Mouse (Mus musculus): ENCODE results near the gene Slc35f3.
"Not testable (repeated sequence)": the region's sequence is repeated elsewhere in the genome, so short reads cannot be mapped to it uniquely, and the experiment has no call there.

Slc35f3 gene

DNA sequence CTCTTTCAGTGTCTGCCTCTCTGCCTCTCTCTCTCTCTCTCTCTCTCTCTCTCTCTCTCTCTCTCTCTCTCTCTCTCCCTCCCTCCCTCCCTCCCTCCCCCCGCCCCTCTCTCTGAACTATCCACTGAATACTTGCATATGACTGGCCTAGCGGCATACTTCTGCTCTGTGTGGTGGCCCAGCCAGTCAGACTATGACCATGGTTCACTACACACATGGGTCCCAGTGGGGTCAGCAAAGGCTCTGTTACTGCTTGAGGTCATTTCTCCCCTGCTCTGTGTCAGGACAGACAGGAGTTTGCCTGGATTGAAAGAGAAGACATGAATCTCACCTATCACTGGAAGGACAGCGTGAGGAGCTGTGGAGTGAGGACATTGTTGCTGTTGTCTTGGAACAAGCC lies 40.5 kb downstream of the Slc35f3 start:
- DNase-seq: no peak

DNA sequence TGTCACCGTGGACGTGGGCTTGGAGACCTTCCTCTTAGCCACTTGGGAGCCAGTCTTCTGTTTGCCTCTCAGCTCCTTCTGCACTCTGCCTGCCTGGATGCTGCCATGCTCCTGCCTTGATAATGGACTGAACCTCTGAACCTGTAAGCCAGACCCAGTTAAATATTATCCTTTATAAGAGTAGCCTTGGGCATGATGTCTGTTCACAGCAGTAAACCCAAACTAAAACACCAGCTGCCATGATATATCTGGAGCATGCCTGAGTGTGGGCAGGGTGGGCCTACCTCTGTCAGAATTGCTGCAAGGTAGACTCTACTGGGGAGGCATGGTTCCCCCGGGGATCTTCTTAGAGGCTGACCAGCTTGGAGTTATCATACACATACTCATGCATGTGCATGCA lies 41.0 kb downstream of the Slc35f3 start:
- no peak for DNase-seq

DNA sequence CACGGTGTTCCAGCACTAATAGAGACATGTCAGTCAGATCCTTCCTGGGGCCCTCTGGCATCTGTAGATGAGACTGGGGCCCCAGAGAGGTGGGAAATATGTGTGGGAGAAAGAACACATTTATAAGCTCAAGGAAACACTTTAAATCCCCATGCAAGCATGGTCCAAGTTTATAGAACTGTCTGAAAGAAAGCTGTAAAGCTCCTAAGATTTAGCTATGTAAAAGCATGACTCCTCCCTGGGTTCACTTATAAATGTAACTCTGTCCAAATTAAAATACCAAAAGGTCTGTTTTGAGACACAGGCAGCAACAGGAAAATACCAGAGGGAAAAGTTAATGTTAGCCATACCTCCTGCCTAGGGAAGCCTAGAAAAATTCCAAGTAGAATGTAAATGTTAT lies 42.8 kb downstream of the Slc35f3 start:
- no peak for DNase-seq

DNA sequence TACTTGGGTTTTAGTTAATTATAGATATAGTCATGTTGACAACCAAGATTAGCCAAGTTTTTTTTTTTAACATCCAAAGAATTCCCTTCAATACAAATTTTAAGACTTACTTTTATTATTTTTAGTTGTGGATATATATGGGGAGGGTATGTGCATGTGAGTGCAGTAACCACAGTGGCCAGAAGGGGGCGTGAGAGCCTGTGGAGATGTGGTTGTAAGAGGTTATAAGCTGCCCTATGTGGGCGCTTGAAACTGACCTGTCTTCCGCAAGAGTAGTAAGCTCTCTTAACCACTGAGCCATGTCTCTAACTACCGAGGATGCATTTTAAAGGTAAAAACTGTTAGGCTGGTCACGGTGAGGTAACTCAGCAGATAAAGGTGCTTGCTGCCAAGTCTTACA lies 45.1 kb downstream of the Slc35f3 start:
- no peak for DNase-seq

DNA sequence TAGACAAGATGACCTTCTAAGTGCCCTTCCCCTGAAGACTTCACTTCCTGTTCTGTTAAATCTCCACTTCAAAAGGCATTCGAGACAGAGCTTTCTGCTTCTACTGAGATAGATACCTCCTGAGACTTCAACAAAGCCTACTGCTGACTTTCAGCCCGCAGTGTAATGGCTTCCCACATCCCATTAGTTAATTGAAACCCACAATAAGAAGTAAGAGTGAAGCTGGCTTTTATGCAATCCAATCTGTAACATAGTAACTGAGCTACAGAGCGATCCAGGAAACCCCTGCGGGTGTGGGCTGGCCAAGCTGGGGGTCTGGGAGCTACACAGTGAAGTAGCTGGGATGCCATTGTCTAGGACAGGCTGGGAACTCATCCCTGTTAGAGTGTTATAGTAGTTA lies 46.7 kb downstream of the Slc35f3 start:
- no peak for DNase-seq

DNA sequence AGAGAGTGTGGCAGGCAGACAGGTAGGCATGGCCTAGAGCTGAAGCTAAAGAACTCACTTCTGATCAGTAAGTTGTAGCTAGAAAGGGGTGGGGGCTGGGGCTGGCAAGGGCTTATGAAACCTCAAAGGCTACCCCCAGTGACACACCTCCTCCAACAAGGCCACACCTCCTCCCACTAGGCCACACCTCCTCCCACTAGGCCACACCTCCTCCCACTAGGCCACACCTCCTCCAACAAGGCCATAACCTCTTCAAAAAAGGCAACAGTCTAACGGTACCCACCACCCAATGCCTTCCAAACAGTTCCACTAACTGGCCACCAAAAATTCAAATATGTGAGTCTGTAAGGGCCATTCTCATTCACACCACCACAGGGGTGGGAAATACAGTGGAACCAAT lies 54.9 kb downstream of the Slc35f3 start:
- DNase-seq: no peak

DNA sequence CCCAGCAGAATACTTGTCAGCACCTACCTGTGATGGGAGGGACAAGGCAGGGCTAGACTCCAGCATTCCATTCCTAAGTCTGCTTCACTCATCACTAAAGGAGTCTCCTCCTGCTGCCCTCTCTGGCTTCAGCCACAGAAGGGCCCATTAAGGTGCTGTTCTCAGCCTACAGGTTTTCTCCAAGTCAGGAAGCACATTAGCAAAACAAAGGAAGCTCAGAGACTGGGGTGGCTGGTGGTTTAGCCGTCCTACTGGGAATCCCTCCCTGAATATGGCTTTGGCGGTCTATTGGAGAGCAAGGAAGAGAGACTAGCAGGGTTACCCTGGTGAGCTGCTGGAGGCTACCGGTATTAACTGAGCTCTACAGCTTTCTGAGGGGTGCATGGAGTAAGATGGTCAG lies 59.6 kb downstream of the Slc35f3 start:
- no peak for DNase-seq

DNA sequence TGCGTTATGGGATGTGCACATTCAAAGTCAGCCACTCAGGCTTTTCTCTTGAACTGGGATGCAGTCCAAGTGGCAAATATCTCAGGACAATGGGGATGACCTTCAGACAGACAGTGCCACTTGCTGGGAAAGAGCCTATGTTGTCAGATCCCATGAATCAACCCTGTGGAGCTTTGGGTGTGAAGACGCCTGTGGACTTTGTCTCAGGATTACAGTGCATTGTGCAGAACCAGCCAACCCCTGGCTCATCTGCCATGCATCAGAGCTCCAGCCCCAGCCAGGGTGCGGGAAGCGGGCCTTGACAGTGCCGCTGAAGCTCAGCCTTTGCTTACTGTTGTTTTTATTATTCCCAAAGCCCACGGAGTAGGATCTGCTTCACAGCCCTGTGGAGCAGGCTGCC lies 60.9 kb downstream of the Slc35f3 start:
- no peak for DNase-seq

DNA sequence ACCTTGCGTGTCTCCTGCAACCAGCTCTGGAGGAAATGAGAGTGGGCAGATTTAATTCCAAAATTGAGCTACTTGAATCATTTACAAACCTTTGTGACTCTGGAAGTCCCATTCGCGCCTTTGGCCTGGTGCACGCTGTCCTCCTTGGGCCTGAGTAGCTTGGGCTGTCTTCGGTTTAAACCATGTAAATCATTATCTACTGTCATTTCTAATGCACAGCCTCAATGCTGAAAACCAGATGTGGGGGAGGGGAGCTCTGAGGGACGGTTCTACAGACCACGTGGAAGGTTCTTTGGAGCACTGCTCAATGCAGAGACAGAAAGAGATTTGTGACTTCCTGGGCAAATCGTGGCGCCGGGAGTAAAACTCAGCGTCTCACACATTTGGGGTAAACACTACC lies 61.7 kb downstream of the Slc35f3 start:
- no peak for DNase-seq

DNA sequence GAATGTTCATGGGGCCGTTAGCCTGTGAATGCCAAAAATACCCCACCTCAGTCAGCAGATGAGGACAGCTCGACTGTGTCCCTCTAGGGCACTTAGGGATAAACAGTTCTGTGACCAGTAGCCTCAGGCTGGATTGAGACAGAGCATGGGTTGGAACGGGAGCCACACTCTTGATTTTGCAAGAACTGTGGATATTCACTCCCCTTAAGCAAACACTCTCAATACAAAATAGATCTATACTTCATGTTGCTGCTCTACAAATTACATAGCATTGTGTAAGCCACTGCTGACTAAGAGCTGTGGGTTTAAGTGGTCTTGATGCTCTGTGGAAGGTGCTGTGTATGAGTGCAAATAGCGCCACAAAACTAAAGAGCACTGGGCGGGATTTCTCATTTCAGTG lies 62.3 kb downstream of the Slc35f3 start:
- no peak for DNase-seq

DNA sequence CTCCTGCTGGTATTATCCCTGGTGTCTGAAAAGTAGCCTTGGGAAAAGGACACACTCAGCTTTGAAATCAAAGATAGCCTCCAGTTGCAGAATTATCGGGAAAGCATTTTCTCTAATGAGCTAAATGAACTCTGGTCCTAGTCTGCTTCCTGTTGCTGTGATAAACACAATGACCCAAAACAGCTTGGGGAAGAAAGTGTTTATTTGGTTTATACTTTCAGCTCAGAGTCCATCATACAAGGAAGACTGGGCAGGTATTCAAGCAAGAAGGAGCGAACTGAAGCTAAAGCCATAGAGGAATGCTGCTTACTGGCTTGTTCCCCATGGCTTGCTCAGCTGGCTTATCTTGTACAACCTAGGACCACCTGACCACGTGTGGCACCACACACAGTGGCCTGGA lies 67.9 kb downstream of the Slc35f3 start:
- DNase-seq: no peak

DNA sequence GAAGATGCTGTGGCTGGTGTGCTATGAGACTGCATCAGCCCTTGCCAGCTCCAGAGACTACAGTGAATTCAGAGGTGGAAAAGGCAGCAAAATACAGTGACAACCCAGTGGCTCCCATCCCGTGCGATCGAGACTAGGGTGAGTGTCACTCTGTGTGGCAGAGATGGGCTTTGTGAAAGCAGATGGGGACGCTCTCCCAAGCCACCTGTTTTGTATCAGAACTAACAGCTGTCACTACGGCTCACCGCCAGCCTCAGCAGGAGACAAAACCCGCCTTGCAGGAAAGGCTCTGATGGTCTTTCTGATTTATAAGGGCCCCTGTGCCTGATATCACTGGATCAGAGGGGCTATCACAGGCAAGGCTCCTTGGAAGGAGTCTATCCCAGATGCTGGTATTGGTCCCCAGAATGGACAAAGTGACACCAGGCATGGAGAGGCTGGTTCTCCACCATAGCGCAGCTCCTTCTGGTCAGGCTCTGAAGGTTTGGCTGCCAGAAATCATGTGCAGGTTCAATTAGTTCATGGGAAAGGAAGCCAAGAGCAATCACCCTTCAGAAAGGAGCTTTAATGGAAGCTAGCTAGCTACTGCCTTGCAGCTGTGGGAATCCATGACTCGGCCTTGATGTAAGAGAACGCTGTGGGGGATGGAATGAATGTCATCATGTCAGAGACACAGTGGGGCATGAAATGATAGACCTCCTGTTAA lies 70.1 kb downstream of the Slc35f3 start:
- peak; percentile 85 to 90 for DNase-seq

DNA sequence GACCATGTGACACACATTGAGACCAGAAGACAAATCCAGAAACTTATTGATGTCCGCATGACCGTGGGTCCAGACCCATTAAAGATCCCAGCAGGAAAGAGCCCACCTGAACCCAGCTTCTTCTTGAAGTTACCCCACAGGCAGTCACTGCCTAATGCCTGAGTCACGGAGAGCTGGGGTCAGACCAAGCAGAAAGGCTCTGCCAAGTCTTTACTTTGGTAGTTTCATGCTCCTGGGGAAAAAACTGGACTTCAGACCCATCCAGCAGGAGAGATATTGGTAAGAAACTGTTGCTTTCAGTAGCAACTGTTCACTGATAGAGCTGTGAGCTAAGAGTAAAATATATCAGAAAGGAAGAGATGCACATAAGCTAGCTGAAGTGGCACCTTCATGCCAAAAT lies 73.5 kb downstream of the Slc35f3 start:
- DNase-seq: no peak

DNA sequence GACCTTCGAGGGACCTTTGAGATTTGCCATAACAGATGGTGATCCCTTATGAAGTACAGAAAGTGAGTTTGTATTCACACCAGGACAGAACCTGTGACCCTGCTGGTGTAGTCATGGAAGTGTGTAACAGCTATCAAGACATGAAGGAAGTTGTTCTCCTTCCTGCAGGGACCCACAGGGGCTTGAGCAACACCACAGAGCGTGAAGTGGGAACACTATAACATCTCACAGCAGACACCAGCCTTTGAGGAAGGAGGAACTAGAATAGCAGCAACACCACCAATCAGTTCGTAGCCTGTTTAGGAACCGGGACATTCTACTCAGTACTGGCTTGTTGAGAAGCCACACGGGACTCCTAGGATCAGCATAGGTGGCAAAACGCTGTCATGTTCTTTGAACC lies 81.2 kb downstream of the Slc35f3 start:
- no peak for DNase-seq

DNA sequence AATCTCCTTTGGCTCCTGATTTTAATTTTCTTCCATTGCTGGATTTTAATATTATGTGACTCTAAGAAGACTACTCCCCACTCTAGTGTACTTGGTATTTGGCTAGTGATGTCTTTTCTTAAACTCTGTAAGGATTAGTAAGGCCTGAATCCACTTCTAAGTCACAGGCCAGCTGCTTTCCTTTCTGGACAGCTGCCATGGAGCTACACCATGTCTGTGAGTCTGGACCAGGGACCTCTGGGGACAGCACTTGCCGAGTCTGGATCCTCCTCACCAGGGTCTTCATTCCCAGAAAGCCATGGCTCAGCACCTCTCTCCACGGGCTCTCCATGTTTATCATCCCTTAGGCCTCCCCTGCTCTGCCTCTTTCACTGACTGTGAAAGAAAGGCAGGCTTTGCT lies 81.8 kb downstream of the Slc35f3 start:
- DNase-seq: no peak

DNA sequence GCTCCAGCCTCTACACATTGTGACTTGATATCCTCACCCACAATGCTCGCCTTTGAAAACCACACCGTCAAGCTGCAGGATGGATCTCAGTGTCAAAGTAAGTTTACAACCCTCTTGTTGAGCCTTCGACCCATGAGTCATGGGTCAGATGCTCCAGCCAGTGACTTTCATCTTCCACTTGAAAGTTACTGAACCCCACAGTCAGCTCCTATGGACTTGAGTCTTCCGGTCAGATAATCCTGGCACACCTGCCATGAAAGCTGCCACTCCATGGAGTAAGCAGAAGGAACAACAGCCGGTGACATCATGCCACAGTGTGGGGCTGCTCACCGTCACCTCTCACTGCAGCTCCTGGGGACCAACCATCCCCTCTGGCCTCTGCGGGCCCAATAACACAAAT lies 82.9 kb downstream of the Slc35f3 start:
- DNase-seq: peak in 1 of 2 experiments; percentile 39

DNA sequence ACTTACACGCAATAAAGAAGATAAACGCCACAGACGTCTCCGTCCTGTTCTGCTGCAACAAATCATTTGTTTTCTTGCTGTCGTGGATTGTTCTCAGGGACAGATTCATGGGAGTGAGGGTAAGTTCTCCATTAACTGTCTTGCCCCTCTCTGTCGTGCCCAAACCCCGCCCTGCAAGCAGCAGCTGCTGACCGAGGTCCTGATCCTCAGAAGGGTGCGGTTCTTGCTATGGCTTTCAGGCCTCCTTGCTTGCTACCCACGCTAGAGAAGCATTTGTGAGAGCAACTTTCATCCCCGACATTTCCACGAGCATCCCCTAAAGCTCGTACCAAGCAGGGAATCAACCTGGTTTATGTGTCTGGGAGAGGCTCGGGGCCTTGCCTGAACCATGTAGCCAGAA lies 83.9 kb downstream of the Slc35f3 start:
- no peak for DNase-seq

DNA sequence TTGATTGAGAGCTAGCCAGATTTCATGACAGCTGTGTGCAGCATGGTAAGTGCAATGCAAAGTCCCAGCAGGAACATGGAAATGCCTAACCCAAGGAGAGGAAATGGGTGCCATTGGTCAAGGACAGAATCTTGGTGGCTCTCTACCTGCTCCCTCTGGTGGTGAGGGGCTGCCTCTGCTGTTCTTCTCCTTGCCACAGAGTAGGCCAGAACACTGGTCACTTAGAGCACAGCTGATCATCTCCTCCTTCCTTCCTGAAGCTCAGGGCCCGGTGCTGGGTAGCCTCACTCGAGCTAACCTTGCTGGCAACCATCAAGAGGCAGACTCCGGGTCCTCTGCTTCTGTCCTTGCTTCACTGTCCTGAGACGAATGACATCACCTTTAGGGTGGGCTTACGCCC lies 84.4 kb downstream of the Slc35f3 start:
- peak; percentile 58 to 60 for DNase-seq

DNA sequence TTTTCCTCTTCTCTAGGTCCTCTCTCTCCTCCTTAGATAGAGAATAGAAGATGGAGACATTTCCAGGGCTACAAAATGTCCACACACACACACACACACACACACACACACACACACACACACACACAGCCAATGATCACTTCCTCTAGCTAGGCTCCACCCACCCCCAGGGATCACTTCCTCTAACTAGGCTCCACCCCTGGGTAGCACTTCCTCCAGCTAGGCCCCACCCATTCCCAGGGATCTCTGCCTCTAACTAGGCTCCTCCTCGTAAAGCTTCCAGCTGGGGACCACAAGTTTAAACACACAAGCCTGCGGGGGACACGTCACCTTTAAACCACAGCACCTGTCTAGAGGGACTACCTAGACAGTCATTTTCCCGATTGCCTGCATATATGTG lies 89.2 kb downstream of the Slc35f3 start:
- no peak for DNase-seq

DNA sequence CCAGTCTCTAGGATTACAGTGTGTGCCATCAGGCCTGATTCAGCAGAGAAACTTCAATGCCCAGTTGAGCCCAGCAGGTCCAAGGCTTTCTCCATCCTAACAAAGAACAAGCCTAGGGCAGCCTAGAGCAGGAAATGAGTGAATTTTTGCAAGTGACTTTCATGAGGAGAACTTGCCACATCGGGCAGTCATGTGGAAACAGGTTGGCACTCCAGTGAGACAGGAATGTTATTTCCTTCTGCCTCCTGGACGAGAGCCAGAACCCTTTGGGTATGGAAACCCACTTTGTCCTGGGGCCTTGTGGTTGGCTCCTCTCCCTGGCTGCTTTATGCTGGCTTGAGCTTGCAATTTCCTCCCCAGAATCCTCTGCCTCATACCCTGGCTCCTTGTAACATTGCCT lies 93.2 kb downstream of the Slc35f3 start:
- DNase-seq: peak; percentile 72 to 82

DNA sequence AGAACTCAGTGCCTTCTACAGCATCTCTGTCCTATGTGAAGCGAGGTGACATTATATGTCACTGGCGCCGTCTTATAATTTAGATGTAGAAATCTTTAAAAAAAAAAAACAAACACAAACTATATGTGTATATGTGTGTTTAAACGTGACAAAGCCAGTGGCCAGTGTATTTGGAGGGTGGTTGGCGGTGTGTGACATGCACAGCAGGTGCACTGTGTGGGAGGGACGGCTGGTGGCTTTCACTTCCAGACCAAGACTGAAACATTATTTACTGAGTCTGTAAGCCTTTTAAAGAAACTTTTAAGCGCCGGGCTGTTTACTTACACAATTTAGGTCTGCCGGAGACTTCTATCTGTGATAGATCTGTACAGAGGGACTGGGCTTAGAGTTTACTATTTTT lies 97.0 kb downstream of the Slc35f3 start:
- DNase-seq: no peak

DNA sequence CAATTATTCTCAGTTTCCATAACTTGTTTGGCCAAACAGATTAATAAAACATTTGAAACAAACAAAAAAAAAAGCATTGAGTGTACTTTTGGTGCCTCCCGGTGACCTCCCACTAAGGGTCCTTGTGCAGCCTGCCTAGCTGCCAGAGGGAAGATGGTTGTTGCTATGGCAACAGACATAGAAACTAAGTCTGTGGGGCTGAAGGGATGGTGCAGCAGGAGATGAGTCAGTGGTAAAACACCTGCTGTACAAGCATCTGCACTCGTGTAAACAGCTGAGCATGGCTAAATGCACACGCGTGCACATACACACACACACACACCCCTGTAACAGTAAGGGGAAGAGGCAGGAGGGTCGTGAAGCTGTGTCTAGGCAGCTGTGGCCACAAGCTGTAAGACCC lies 97.6 kb downstream of the Slc35f3 start:
- DNase-seq: no peak

DNA sequence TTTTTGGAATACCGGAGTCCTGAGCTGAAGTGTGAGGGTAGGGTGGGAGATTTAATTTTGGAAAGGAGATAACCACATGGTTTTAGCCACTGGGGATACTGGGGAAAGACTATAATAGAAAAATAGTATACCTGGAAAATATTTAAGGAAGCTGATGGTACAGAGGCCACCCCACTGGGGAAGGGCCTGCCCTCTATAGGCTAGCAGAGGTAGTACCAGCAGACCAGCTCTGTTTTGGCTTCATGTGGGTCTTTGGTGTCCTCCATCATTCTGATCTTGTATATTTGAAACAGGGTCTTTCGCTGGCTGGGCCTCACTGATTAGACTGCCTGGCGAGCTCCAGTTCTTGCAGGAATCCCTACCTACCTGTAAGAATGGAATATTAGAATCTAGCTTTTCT lies 100.0 kb downstream of the Slc35f3 start:
- DNase-seq: peak; percentile 54 to 58

DNA sequence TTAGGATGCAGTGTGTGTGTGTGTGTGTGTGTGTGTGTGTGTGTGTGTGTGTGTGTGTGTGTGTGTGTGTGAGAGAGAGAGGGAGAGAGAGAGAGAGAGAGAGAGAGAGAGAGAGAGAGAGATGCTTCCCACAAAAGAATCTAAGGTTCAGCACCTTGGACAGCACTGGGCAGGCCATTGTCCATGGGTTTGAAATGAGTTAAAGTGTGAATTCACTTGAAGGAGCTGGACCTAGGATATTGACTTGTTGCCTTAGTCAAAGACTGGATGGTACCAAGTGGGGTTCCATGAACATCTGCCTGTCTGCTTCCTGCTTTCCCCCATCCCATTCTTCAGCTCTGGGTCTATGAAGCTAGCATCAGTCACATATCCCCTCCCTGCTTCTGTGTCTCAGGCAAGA lies 106.2 kb downstream of the Slc35f3 start:
- DNase-seq: not testable (repeated sequence)

DNA sequence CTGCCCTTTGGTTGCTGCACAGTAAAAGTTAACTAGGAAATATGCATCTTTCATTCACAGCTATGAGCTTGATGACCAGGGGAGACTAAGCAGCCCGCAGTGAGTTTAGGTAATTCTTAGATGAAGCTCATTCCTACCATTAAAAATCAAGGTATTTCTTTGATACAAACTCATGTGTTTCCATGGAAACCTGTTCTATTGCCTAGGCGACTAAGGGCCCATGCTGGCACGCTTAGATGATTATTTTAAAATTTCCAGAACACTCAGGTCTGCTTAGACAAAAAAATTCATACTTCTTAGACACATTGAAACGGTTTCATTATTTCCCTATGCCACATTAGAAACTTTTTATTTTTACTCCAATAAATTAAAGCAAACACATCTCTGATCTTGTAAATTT lies 106.7 kb downstream of the Slc35f3 start:
- no peak for DNase-seq

DNA sequence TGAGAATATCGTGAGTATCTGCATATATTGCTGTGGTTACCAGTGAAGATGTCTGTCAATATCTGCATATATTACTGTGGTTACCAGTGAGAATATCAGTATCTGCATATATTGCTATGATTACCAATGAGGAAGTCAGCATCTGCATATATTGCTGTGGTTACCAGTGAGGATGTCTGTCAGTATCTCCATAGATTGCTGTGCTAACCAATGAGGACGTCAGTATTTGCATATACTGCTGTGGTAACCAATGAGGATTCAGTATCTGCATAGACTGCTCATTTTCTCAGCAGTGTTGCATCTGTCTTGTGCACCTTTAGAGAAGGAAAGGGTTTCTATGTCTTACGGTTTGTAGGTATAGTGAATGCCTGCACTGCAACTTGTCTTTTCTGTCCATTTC lies 122.5 kb downstream of the Slc35f3 start:
- no peak for DNase-seq
